Mouse (Mus musculus) lung, postnatal 0 days (tissue): ENCODE results near the gene Amdhd1. TPM values are rescaled to one million over a fixed set of nuclear protein-coding genes. Genes with fewer than 3 reads are reported as not detected.

Experiments
- ATAC-seq: fragments of 200-750 bp; cut with Nextera tagmentation; 2 replicates; pipeline ENCODE4 v1.8.0; 2017; ENCODE audit warnings: moderate library complexity
- DNase-seq: peaks from one replicate; pipeline ENCODE4 v3.0.0-alpha.2; 2016; ENCODE audit warnings: low spot score
- H3K27ac ChIP-seq: fragments of 300-500 bp; sonication (generic); 2 replicates; pipeline ENCODE4 v1.5.1; 2014; ENCODE audit warnings: antibody characterized with exemption, mild to moderate bottlenecking, low read length, mixed read lengths
- H3K27me3 ChIP-seq: fragments of 300-500 bp; sonication (generic); replicated peaks from 2 replicates; pipeline ENCODE4 v1.6.1; 2014; ENCODE audit warnings: low read length, mixed read lengths; ENCODE audit not compliant: insufficient read depth
- H3K36me3 ChIP-seq: fragments of 300-500 bp; sonication (generic); 2 replicates; pipeline ENCODE4 v1.6.1; 2014; ENCODE audit warnings: low read length, mixed read lengths; ENCODE audit not compliant: insufficient read depth
- H3K4me1 ChIP-seq: fragments of 300-500 bp; sonication (generic); 2 replicates; pipeline ENCODE4 v1.6.1; 2014; ENCODE audit warnings: antibody characterized with exemption, low read depth, low read length, mixed read lengths; ENCODE audit not compliant: insufficient read depth
- H3K4me2 ChIP-seq: fragments of 300-500 bp; sonication (generic); replicated peaks from 2 replicates; pipeline ENCODE4 v1.6.1; 2014; ENCODE audit warnings: low read depth, mild to moderate bottlenecking, low read length, moderate library complexity, mixed read lengths
- H3K4me3 ChIP-seq: fragments of 300-500 bp; sonication (generic); 2 replicates; pipeline ENCODE4 v1.5.1; 2014; ENCODE audit warnings: low read depth, low read length
- H3K9ac ChIP-seq: fragments of 300-500 bp; sonication (generic); replicated peaks from 2 replicates; pipeline ENCODE4 v1.6.1; 2014; ENCODE audit warnings: low read depth, mild to moderate bottlenecking
- H3K9me3 ChIP-seq: fragments of 300-500 bp; sonication (generic); 2 replicates; pipeline ENCODE4 v1.6.1; 2016; ENCODE audit warnings: low read length, mixed read lengths
- CTCF ChIP-seq: IDR thresholded peaks from 2 replicates; pipeline ENCODE4 v1.5.1; 2016; ENCODE audit warnings: antibody characterized with exemption, mild to moderate bottlenecking
- EP300 ChIP-seq: IDR thresholded peaks from 2 replicates; pipeline ENCODE4 v1.6.1; 2016; ENCODE audit warnings: antibody characterized with exemption, mild to moderate bottlenecking, control low read depth
- WGBS: fragments of 180-500 bp; shearing (Covaris S2); extraction: QIAGEN DNeasy Blood & Tissue Kit; methylation state at CpG from one replicate; pipeline ENCODE4 v1.1.7; 2014; 5-methylcytosine and 5-hydroxymethylcytosine counted together
- polyA plus RNA-seq: library from polyadenylated mRNA; unstranded; fragments of >200 nt; fragmentation: Nextera tagmentation; extraction: Ambion mirVana; gene quantifications from 2 replicates; pipeline ENCODE4 v1.2.1, GENCODE M21; 2015

The Amdhd1 gene
- polyA plus RNA-seq, 1 experiment from 2014 or later = 0.24 TPM

- H3K9me3 ChIP-seq = no peaks in the 10 kb centered on the region
- no peak overlapping the region for H3K4me2 ChIP-seq
- TF ChIP-seq CTCF = no peak
- no peak for TF ChIP-seq EP300
- H3K36me3 ChIP-seq = no peaks in the 10 kb centered on the region
- no peak for ATAC-seq
- no peak overlapping the region for H3K9ac ChIP-seq
- no peak overlapping the region for H3K27ac ChIP-seq
- H3K27me3 ChIP-seq = no peaks in the 10 kb centered on the region
- WGBS = 75% methylated on average over 8 of the region's 8 CpGs
- H3K4me3 ChIP-seq = no peak overlapping the region
- no peaks in the 10 kb centered on the region for H3K4me1 ChIP-seq
- no peak for DNase-seq
These were observed 12.8 kb upstream of the Amdhd1 start for GRCm38 (mm10) chr10:93552596-93552995.

GRCm38 (mm10) chr10:93549821-93550220 lies 10.0 kb upstream of the Amdhd1 start:
- ATAC-seq = no peak
- no peak overlapping the region for H3K27ac ChIP-seq
- no peaks in the 10 kb centered on the region for H3K9me3 ChIP-seq
- no peaks in the 10 kb centered on the region for H3K4me1 ChIP-seq
- DNase-seq = no peak
- H3K4me2 ChIP-seq = no peak overlapping the region
- H3K36me3 ChIP-seq = no peaks in the 10 kb centered on the region
- no peaks in the 10 kb centered on the region for H3K27me3 ChIP-seq
- 53% methylated on average over 10 of the region's 10 CpGs for WGBS
- no peak overlapping the region for H3K4me3 ChIP-seq
- H3K9ac ChIP-seq = no peak overlapping the region
- TF ChIP-seq CTCF (no peak), EP300 (no peak)

- no peaks in the 10 kb centered on the region for H3K27me3 ChIP-seq
- TF ChIP-seq CTCF (peak; percentile 96), EP300 (no peak)
- no peak overlapping the region for H3K4me3 ChIP-seq
- WGBS = 13% methylated on average over 7 of the region's 7 CpGs
- peak; percentile 67 for ATAC-seq
- H3K4me1 ChIP-seq = no peaks in the 10 kb centered on the region
- DNase-seq = peak; percentile 82
- H3K4me2 ChIP-seq = no peak overlapping the region
- H3K36me3 ChIP-seq = no peaks in the 10 kb centered on the region
- H3K27ac ChIP-seq = no peak overlapping the region
- H3K9ac ChIP-seq = no peak overlapping the region
- no peaks in the 10 kb centered on the region for H3K9me3 ChIP-seq
These were observed 9.2 kb upstream of the Amdhd1 start for GRCm38 (mm10) chr10:93548991-93549390.

- H3K4me2 ChIP-seq = no peak overlapping the region
- no peaks in the 10 kb centered on the region for H3K27me3 ChIP-seq
- no peak overlapping the region for H3K4me3 ChIP-seq
- H3K36me3 ChIP-seq = no peaks in the 10 kb centered on the region
- H3K4me1 ChIP-seq = no peaks in the 10 kb centered on the region
- no peak overlapping the region for H3K9ac ChIP-seq
- 87% methylated on average over 4 of the region's 4 CpGs for WGBS
- ATAC-seq (no peak), DNase-seq (no peak)
- no peak overlapping the region for H3K27ac ChIP-seq
- H3K9me3 ChIP-seq = no peaks in the 10 kb centered on the region
- TF ChIP-seq EP300 = no peak
- TF ChIP-seq CTCF = no peak
These were observed 8.0 kb upstream of the Amdhd1 start for GRCm38 (mm10) chr10:93547741-93548270.

- H3K27ac ChIP-seq = no peak overlapping the region
- no peak overlapping the region for H3K4me2 ChIP-seq
- no peaks in the 10 kb centered on the region for H3K27me3 ChIP-seq
- H3K36me3 ChIP-seq = no peaks in the 10 kb centered on the region
- H3K4me3 ChIP-seq = no peak overlapping the region
- H3K9me3 ChIP-seq = no peaks in the 10 kb centered on the region
- DNase-seq (no peak), ATAC-seq (no peak)
- peaks cover 4% of the 10 kb centered on the region; the same call in 1 of the 2 replicates for H3K4me1 ChIP-seq
- H3K9ac ChIP-seq = no peak overlapping the region
- WGBS = 63% methylated on average over 5 of the region's 5 CpGs
- TF ChIP-seq CTCF (no peak), EP300 (no peak)
These were observed 4.3 kb upstream of the Amdhd1 start for GRCm38 (mm10) chr10:93544172-93544571.

GRCm38 (mm10) chr10:93543176-93543575 lies 3.3 kb upstream of the Amdhd1 start:
- no peak for DNase-seq
- ATAC-seq = no peak
- TF ChIP-seq EP300 = no peak
- TF ChIP-seq CTCF = no peak
- H3K27me3 ChIP-seq = no peaks in the 10 kb centered on the region
- H3K9me3 ChIP-seq = no peaks in the 10 kb centered on the region
- H3K4me3 ChIP-seq = no peak overlapping the region
- 61% methylated on average over 6 of the region's 6 CpGs for WGBS
- H3K4me2 ChIP-seq = no peak overlapping the region
- no peak overlapping the region for H3K9ac ChIP-seq
- H3K4me1 ChIP-seq = peaks cover 4% of the 10 kb centered on the region; the same call in 1 of the 2 replicates
- no peaks in the 10 kb centered on the region for H3K36me3 ChIP-seq
- H3K27ac ChIP-seq = no peak overlapping the region

GRCm38 (mm10) chr10:93542356-93542755 lies 2.5 kb upstream of the Amdhd1 start:
- no peak overlapping the region for H3K4me2 ChIP-seq
- WGBS = 33% methylated on average over 4 of the region's 4 CpGs
- DNase-seq = no peak
- H3K36me3 ChIP-seq = no peaks in the 10 kb centered on the region
- no peak overlapping the region for H3K27ac ChIP-seq
- H3K9me3 ChIP-seq = no peaks in the 10 kb centered on the region
- ATAC-seq = no peak
- peaks cover 4% of the 10 kb centered on the region; the same call in 1 of the 2 replicates for H3K4me1 ChIP-seq
- no peak overlapping the region for H3K4me3 ChIP-seq
- no peak for TF ChIP-seq EP300
- TF ChIP-seq CTCF = no peak
- H3K9ac ChIP-seq = no peak overlapping the region
- no peaks in the 10 kb centered on the region for H3K27me3 ChIP-seq
